9 mouse cellular contexts compared by ENCODE assay signal in genomic region chr7:134673952-134674351, GRCm38 (mm10). TPM values are rescaled to one million over a fixed set of nuclear protein-coding genes. Genes with fewer than 3 reads are reported as not detected.
DNase-seq lines count a peak whose midpoint lies in the region; ATAC-seq and TF ChIP-seq lines count a peak whose summit lies in the region.
"Had no signal": no experiment of that assay in that cellular context is flagged by ENCODE, and none has a peak within 500 bp of the region (broad histone marks: within the 10 kb centered on the region; RNA-seq: fewer than 3 reads in every experiment).

No protein-coding gene starts in this region.

- peaks cover 12% of the 10 kb centered on the region for H3K4me1 ChIP-seq in lung, adult 2 months (ENCODE audit: control insufficient read depth, insufficient read depth, low read length)
- H3K4me1 ChIP-seq in kidney, embryonic 15.5 days, result peaks cover 86% of the 10 kb centered on the region

- intact Hi-C loops in gastrocnemius, postnatal 36 days (cut with DNase I), result loop anchor here (2.0 kb wide), 1 partner anchor 31 kb away; no protein-coding TSS in a partner anchor

- H3K4me3 ChIP-seq in lung, adult 2 months (replicated peaks; ENCODE audit: extremely low read depth, low read depth, low read length), result no peak overlapping the region
- no peak overlapping the region for H3K4me3 ChIP-seq in kidney, embryonic 15.5 days (replicated peaks)
- H3K4me3 ChIP-seq: midbrain, embryonic 15.5 days had no signal

- H3K9me3 ChIP-seq in kidney, embryonic 15.5 days (replicated peaks), result no peaks in the 10 kb centered on the region
- H3K9me3 ChIP-seq: midbrain, embryonic 15.5 days had no signal

- no peak overlapping the region for H3K9ac ChIP-seq in kidney, embryonic 15.5 days
- H3K9ac ChIP-seq: midbrain, embryonic 15.5 days had no signal

- peak overlapping the region; percentile 37; the same call in 1 of the 2 replicates for H3K4me2 ChIP-seq in kidney, embryonic 15.5 days
- H3K4me2 ChIP-seq: midbrain, embryonic 15.5 days had no signal

- ATAC-seq in kidney, embryonic 15.5 days (replicated peaks; ENCODE audit: low FRiP score), result no peak
- no peak for ATAC-seq in CD4-positive, CD25-positive, alpha-beta regulatory T cell, adult 4 months
- ATAC-seq: midbrain, embryonic 15.5 days had no signal

- no peak for TF ChIP-seq CTCF in lung, adult 2 months (IDR thresholded peaks at IDR 0.05; ENCODE audit: insufficient read depth, low read length)

- H3K27ac ChIP-seq in kidney, embryonic 15.5 days, result peak overlapping the region; percentile 24; the same call in 1 of the 2 replicates
- H3K27ac ChIP-seq: midbrain, embryonic 15.5 days had no signal

- peak; percentile 47 for DNase-seq in gastrocnemius, adult 18-20 months (ENCODE audit: low spot score)
- DNase-seq in gastrocnemius, postnatal 36 days, result no peak
- peak; percentile 22 to 46 for DNase-seq in lung, adult 18-20 months
- DNase-seq in lung, adult 2 months, result no peak
- peak; percentile 45 for DNase-seq in telencephalon, adult 2 months (ENCODE audit: low read depth, low spot score)
- no peak for DNase-seq in cerebellum, postnatal 36 days

- 45% methylated on average over 9 of the region's 9 CpGs for WGBS in lung, adult 2 months
- WGBS in kidney, embryonic 15.5 days, result 59% methylated on average over 9 of the region's 9 CpGs

- H3K27me3 ChIP-seq in kidney, embryonic 15.5 days, result 0 out of 2 replicates have a peak, but pooled peaks cover 1% of the 10 kb centered on the region

- H3K36me3 ChIP-seq in kidney, embryonic 15.5 days, result no peaks in the 10 kb centered on the region
- H3K36me3 ChIP-seq: midbrain, embryonic 15.5 days had no signal

- no peak for TF ChIP-seq POLR2A in lung, adult 2 months (IDR thresholded peaks at IDR 0.05; ENCODE audit: borderline replicate concordance, extremely low read depth, low read depth, low read length)

RNA-seq across cellular contexts. Expression of gene Dock1, which starts 3.5 kb away (rescaled TPM):
- total RNA-seq in gastrocnemius, adult 18-20 months (2021), result 1 to 10 TPM; 5.6 to 6.0 TPM
- 1 to 10 TPM; 7.3 to 8.8 TPM for total RNA-seq in gastrocnemius, postnatal 36 days (2021)
- 13.5 and 18.7 TPM in 2 replicates for polyA plus RNA-seq in lung, adult 2 months (2012; rRNA removed)
- 46.8 and 47.7 TPM in 2 replicates for polyA plus RNA-seq in kidney, embryonic 15.5 days (2015; fragmentation: Nextera tagmentation; extraction: Ambion mirVana)
- polyA plus RNA-seq in CD4-positive, CD25-positive, alpha-beta regulatory T cell, adult 4 months (2017; shearing (Covaris generic)), result under 1 TPM; 0.12 to 0.16 TPM

Comparison
In these comparisons a context has a peak if more than half of its experiments do, and no peak if none do; other contexts are left out.
1. DNase-seq: peak in gastrocnemius, adult 18-20 months (single experiment), lung, adult 18-20 months (2 of 2) and telencephalon, adult 2 months (single experiment); none in gastrocnemius, postnatal 36 days (0 of 2), lung, adult 2 months (single experiment) and cerebellum, postnatal 36 days (0 of 2).
2. RNA of gene Dock1, which starts 3.5 kb away (polyA plus RNA-seq): 46.8 to 47.7 TPM in kidney, embryonic 15.5 days and 13.5 to 18.7 TPM in lung, adult 2 months; 0.12 to 0.16 TPM in CD4-positive, CD25-positive, alpha-beta regulatory T cell, adult 4 months; every median in the first group is over 10 times any median in the second.